Mouse (Mus musculus) heart, adult 2 months (tissue): ENCODE measurements at regions not wholly inside any gene's neighbourhood (a gene's known extent, or its start where the extent isn't known, plus 50 kb on each side); places are given as distances from the start of the nearest gene placed in this dataset.

ENCODE experiments used
- DNase-seq, 2 experiments: peaks; one replicate each; pipeline ENCODE4 v3.0.0; 2021
- H3K27ac ChIP-seq: fragments of 200-600 bp; 2 replicates; pipeline ENCODE4 v1.8.1; 2022
- H3K27me3 ChIP-seq: fragments of 200-500 bp; 2 replicates; pipeline ENCODE4 v1.6.1; 2012; ENCODE audit warnings: mild to moderate bottlenecking, low read length, inconsistent platforms, mixed read lengths; ENCODE audit not compliant: control insufficient read depth, insufficient read depth
- H3K36me3 ChIP-seq: fragments of 200-500 bp; 2 replicates; pipeline ENCODE4 v1.6.1; 2012; ENCODE audit warnings: low read length, inconsistent platforms; ENCODE audit not compliant: control insufficient read depth, insufficient read depth
- H3K4me1 ChIP-seq: fragments of 200-500 bp; 2 replicates; pipeline ENCODE4 v1.6.1; 2011; ENCODE audit warnings: low read length; ENCODE audit not compliant: control insufficient read depth, insufficient read depth
- H3K4me3 ChIP-seq: fragments of 200-600 bp; 2 replicates; pipeline ENCODE4 v1.8.1; 2022
- H3K79me2 ChIP-seq: fragments of 200-500 bp; replicated peaks from 2 replicates; pipeline ENCODE4 v1.6.1; 2012; ENCODE audit warnings: mild to moderate bottlenecking, inconsistent platforms, low read length, moderate library complexity, mixed read lengths; ENCODE audit not compliant: control insufficient read depth, insufficient read depth
- H3K9ac ChIP-seq: fragments of 200-500 bp; 2 replicates; pipeline ENCODE4 v1.6.1; 2012; ENCODE audit warnings: low read depth, mild to moderate bottlenecking, control low read depth, inconsistent platforms, low read length, mixed read lengths
- CTCF ChIP-seq: fragments of 200-600 bp; IDR thresholded peaks from 2 replicates; pipeline ENCODE4 v1.8.1; 2022; ENCODE audit warnings: antibody characterized with exemption, mild to moderate bottlenecking, moderate library complexity
- EP300 ChIP-seq: fragments of 200-500 bp; IDR thresholded peaks from 2 replicates; pipeline ENCODE4 v1.6.1; 2011; ENCODE audit warnings: low read depth, low read length, control low read depth; ENCODE audit not compliant: insufficient read depth
- POLR2A ChIP-seq: fragments of 200-500 bp; IDR thresholded peaks from 2 replicates; pipeline ENCODE4 v1.6.1; 2011; ENCODE audit warnings: mild to moderate bottlenecking, low read depth, low read length, control low read depth; ENCODE audit not compliant: insufficient read depth
- WGBS: fragments of 180-500 bp; shearing (Covaris S2); methylation state at CpG from one replicate; pipeline ENCODE4 v1.1.7; 2018; 5-methylcytosine and 5-hydroxymethylcytosine counted together
- intact Hi-C: fragments of 180-260 bp; cut with DNase I; formaldehyde crosslinking; loops from one replicate; pipeline ENCODE4 v1.15.1; 2025

GRCm38 (mm10) chr1:121215843-121216242 lies 116.5 kb downstream of the Insig2 start:
- Histone ChIP-seq H3K9ac (no peak overlapping the region), H3K27me3 (no peaks in the 10 kb centered on the region), H3K36me3 (no peaks in the 10 kb centered on the region), H3K79me2 (no peaks in the 10 kb centered on the region), H3K4me3 (no peak overlapping the region), H3K4me1 (no peaks in the 10 kb centered on the region), H3K27ac (no peak overlapping the region)
- intact Hi-C loops: loop anchor here (10.0 kb wide), 1 partner anchor 631 kb away; no protein-coding TSS in a partner anchor
- no peak for DNase-seq
- 18% methylated on average over 2 of the region's 2 CpGs for WGBS
- TF ChIP-seq POLR2A (no peak), EP300 (no peak), CTCF (peak; percentile 70)

- WGBS: 84% methylated on average over 11 of the region's 11 CpGs
- Histone ChIP-seq H3K27me3 (no peaks in the 10 kb centered on the region), H3K4me3 (no peak overlapping the region), H3K79me2 (no peaks in the 10 kb centered on the region), H3K9ac (no peak overlapping the region), H3K4me1 (no peaks in the 10 kb centered on the region), H3K36me3 (no peaks in the 10 kb centered on the region), H3K27ac (no peak overlapping the region)
- no peak for DNase-seq
- intact Hi-C loops: no loop called here
- TF ChIP-seq POLR2A (no peak), EP300 (no peak), CTCF (no peak)
These were observed 108.1 kb downstream of the Insig2 start for GRCm38 (mm10) chr1:121224250-121224649.

DNA sequence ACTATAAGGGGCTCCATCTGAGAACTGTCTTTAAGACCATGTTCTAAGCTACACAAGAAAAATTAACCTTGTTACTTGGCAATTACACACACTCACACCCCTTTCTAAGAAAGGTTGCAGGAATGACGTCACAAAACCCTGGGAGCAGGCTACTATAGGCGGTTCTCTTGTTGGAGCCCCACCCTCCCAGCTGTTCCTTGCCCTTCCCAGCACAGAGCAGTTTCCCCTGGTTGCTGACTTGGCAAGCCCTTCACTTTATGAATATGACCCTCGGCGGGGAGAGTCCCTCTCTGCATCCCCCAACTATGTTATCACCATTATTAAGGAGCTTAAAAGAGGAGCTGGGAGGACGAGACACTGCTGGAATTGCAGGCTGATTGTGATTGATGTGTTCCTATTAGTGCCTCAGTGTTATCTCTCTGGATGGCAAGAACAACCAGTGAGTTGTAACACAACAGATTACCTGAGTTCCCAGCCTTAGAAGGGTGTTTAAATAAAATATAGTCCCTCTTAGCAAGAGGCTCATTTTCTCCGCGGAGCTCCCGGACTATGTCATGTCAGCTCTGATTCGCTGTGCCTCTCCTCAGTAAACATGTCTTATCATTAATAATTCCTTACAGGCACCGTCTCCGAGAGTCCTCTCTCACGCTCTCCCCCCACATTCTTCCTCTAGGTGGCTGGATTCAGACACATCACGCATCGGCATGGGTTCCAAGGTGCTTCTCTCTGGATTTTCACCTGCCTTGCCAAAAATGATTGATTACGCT lies 105.7 kb downstream of the Insig2 start:
- Histone ChIP-seq H3K27me3 (no peaks in the 10 kb centered on the region), H3K27ac (no peak overlapping the region), H3K9ac (no peak overlapping the region), H3K4me1 (no peaks in the 10 kb centered on the region), H3K36me3 (no peaks in the 10 kb centered on the region), H3K79me2 (no peaks in the 10 kb centered on the region), H3K4me3 (no peak overlapping the region)
- WGBS: 43% methylated on average over 15 of the region's 15 CpGs
- intact Hi-C loops: no loop called here
- DNase-seq: no peak
- TF ChIP-seq EP300 (no peak), CTCF (no peak), POLR2A (no peak)

- DNase-seq: no peak
- Histone ChIP-seq H3K27me3 (no peaks in the 10 kb centered on the region), H3K9ac (no peak overlapping the region), H3K27ac (no peak overlapping the region), H3K4me3 (no peak overlapping the region), H3K36me3 (no peaks in the 10 kb centered on the region), H3K4me1 (no peaks in the 10 kb centered on the region), H3K79me2 (no peaks in the 10 kb centered on the region)
- TF ChIP-seq POLR2A: no peak
- TF ChIP-seq CTCF: no peak
- no peak for TF ChIP-seq EP300
- intact Hi-C loops: no loop called here
- 80% methylated on average over 6 of the region's 6 CpGs for WGBS
These were observed 105.2 kb downstream of the Insig2 start for GRCm38 (mm10) chr1:121227233-121227594.

DNA sequence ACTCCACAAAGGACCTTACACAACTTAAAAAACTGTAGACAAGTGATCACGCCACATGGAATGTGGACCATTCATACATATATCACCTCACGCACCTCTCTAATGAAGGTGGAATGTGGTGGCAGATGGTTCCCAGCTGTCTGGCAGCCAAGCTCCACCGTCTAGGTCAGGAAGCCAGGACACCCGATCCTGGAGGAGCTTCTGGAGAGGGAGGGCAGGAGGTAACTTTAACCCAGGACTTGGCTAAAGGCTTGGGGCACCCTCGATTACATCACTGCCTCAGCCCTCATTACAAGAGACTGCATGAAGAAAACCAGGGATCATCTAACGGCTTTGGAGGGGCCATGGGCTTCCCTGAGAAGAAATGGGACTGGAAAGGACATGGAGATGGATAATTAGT lies 88.8 kb downstream of the Insig2 start:
- no peak for DNase-seq
- H3K79me2 ChIP-seq: no peaks in the 10 kb centered on the region
- no peak overlapping the region for H3K9ac ChIP-seq
- H3K27ac ChIP-seq: no peak overlapping the region
- WGBS: 46% methylated on average over 6 of the region's 6 CpGs
- H3K36me3 ChIP-seq: no peaks in the 10 kb centered on the region
- H3K4me1 ChIP-seq: no peaks in the 10 kb centered on the region
- no peak overlapping the region for H3K4me3 ChIP-seq
- H3K27me3 ChIP-seq: no peaks in the 10 kb centered on the region
- intact Hi-C loops: no loop called here
- TF ChIP-seq EP300 (no peak), POLR2A (no peak), CTCF (no peak)

DNA sequence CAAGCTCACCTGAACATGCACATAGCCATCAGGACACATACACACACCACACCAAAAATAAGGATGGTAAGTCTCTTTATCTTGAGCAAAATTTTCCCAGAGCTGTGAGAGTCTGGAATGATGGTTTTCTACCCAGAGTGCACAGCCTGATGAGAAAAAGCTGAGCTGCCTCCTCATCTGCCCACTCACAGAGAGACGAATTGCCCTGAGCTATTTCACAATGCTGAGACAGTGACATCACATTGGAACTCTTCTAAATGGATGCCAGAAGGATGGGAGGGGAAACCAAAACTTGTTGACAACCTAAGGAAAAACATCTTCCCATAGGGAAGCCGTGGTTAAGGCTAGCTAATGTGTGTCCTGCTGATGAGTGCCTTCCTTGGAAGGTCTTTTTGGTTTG lies 84.8 kb downstream of the Insig2 start:
- Histone ChIP-seq H3K4me3 (no peak overlapping the region), H3K4me1 (no peaks in the 10 kb centered on the region), H3K9ac (no peak overlapping the region), H3K79me2 (no peaks in the 10 kb centered on the region), H3K27me3 (no peaks in the 10 kb centered on the region), H3K27ac (no peak overlapping the region), H3K36me3 (no peaks in the 10 kb centered on the region)
- intact Hi-C loops: no loop called here
- DNase-seq: no peak
- TF ChIP-seq EP300 (no peak), POLR2A (no peak), CTCF (no peak)
- WGBS: 35% methylated on average over 2 of the region's 2 CpGs
